Mouse (Mus musculus): Measurements from ENCODE around the gene Rpl29. TPM values are rescaled to one million over a fixed set of nuclear protein-coding genes. Genes with fewer than 3 reads are reported as not detected.

Gene Rpl29
- polyA plus RNA-seq, 1 experiment from 2014 or later: 1,207 TPM

GRCm38 (mm10) chr9:106472321-106472720 lies 43.1 kb downstream of the Rpl29 start:
- no peak overlapping the region for H3K9ac ChIP-seq (ENCODE audit: low read depth, low read length)
- DNase-seq (ENCODE audit: low spot score) (no peak), ATAC-seq (replicated peaks; ENCODE audit: low FRiP score, low read depth) (no peak)
- no peaks in the 10 kb centered on the region for H3K27me3 ChIP-seq (ENCODE audit: insufficient read depth, low read length)
- TF ChIP-seq CTCF (IDR thresholded peaks at IDR 0.05; ENCODE audit: low read depth): no peak
- H3K4me3 ChIP-seq (replicated peaks; ENCODE audit: low read depth, low read length): no peak overlapping the region
- H3K4me1 ChIP-seq (replicated peaks; ENCODE audit: insufficient read depth, low read length): peaks cover 12% of the 10 kb centered on the region
- WGBS: 70% methylated on average over 4 of the region's 4 CpGs
- H3K9me3 ChIP-seq (replicated peaks; ENCODE audit: low read length): no peaks in the 10 kb centered on the region
- no peaks in the 10 kb centered on the region for H3K36me3 ChIP-seq (ENCODE audit: insufficient read depth, low read length)
- peak overlapping the region; percentile 0; the same call in 1 of the 2 replicates for H3K27ac ChIP-seq
- no peak overlapping the region for H3K4me2 ChIP-seq (ENCODE audit: low read length)

DNA sequence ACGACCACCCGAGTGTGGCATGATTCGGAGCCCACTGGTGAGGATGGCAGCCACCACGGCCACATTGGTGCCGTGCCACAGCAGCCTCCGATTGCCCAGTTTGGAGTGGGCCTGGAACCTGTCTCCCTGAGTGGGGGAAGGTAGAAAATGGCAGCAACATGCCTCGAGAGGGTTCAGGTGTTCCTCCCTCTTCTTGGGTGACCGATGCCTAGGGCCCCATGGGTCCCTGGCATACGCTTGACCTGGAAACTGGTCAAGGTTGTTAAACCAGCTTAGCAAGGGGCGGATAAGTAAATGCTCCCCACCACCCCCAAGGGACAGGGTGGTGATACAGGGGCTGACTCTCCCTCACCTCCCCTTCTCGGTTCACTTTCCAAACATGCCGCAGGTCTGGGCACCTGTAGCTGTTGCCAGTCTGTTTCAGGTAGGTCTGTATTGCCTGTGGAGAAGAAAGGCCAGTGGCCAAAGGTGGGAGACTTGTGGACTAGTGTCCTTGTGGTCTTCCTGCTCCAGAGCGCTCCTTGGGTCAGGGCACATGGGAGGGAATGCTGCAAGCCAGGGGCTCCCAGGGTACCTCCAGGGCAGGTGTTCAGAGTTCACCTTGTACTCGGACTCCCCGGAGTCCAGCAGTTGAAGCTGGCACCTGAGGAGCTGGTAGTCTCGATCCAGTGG lies 44.0 kb downstream of the Rpl29 start:
- H3K4me2 ChIP-seq (ENCODE audit: low read length): no peak overlapping the region
- TF ChIP-seq CTCF (IDR thresholded peaks at IDR 0.05; ENCODE audit: low read depth): no peak

DNA sequence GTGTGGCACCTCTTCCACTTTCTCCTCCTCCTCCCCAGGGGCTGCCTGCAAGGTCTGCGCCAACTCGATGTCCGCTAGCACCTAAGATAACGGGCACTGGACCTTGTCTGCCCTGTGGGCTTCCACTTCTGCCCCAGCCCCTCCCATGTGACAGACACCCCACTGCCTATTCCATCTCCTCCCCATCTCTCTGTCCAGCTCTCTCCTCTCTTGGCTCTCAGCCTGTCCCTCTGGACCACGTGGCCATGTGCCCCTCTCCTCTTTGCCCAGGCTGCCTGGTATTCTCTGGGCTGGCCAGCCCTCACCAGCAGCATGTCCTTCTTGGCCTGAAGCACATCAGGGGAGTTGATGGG lies 44.5 kb downstream of the Rpl29 start:
- Histone ChIP-seq H3K4me1 (replicated peaks; ENCODE audit: insufficient read depth, low read length) (peaks cover 12% of the 10 kb centered on the region), H3K4me2 (ENCODE audit: low read length) (no peak overlapping the region), H3K27me3 (ENCODE audit: insufficient read depth, low read length) (no peaks in the 10 kb centered on the region), H3K4me3 (replicated peaks; ENCODE audit: low read depth, low read length) (no peak overlapping the region), H3K27ac (no peak overlapping the region), H3K9ac (ENCODE audit: low read depth, low read length) (no peak overlapping the region), H3K36me3 (ENCODE audit: insufficient read depth, low read length) (no peaks in the 10 kb centered on the region), H3K9me3 (replicated peaks; ENCODE audit: low read length) (no peaks in the 10 kb centered on the region)
- TF ChIP-seq CTCF (IDR thresholded peaks at IDR 0.05; ENCODE audit: low read depth): no peak
- no peak for DNase-seq (ENCODE audit: low spot score)
- ATAC-seq (replicated peaks; ENCODE audit: low FRiP score, low read depth): no peak
- 72% methylated on average over 5 of the region's 5 CpGs for WGBS

More for the DNA sequence above, 44.0 kb downstream of the Rpl29 start:
- Histone ChIP-seq H3K27ac (no peak overlapping the region), H3K4me3 (replicated peaks; ENCODE audit: low read depth, low read length) (no peak overlapping the region), H3K9ac (ENCODE audit: low read depth, low read length) (no peak overlapping the region), H3K4me1 (replicated peaks; ENCODE audit: insufficient read depth, low read length) (peaks cover 12% of the 10 kb centered on the region), H3K27me3 (ENCODE audit: insufficient read depth, low read length) (no peaks in the 10 kb centered on the region), H3K9me3 (replicated peaks; ENCODE audit: low read length) (no peaks in the 10 kb centered on the region), H3K36me3 (ENCODE audit: insufficient read depth, low read length) (no peaks in the 10 kb centered on the region)
- no peak for ATAC-seq (replicated peaks; ENCODE audit: low FRiP score, low read depth)
- WGBS: 88% methylated on average over 16 of the region's 16 CpGs
- DNase-seq (ENCODE audit: low spot score): no peak

DNA sequence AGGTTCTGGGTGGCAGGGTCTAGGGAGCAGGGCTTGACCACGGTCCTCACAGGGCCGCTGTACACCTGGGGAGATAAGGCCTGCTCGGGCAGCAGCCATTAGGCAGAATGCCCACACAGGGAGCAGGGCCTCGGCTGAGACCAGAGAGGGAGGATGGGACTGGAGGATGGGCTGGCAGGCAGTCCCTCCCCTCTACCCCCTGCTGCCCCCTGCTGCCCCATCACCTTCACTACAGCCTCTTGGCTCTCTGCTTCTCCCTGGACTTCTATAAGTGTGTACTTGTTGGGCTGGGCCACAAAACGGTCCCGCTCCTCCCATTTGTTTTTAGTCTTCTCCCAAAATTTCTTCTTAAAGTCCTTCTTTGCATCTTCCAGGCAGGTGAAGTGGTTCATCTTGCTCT lies 45.2 kb downstream of the Rpl29 start:
- DNase-seq (ENCODE audit: low spot score) (peak; percentile 90), ATAC-seq (replicated peaks; ENCODE audit: low FRiP score, low read depth) (0 out of 2 replicates have a peak, but pooled peaks have one; percentile 4)
- H3K36me3 ChIP-seq (ENCODE audit: insufficient read depth, low read length): no peaks in the 10 kb centered on the region
- peaks cover 12% of the 10 kb centered on the region for H3K4me1 ChIP-seq (replicated peaks; ENCODE audit: insufficient read depth, low read length)
- H3K27ac ChIP-seq: no peak overlapping the region
- 0 out of 2 replicates have a peak overlapping the region, but pooled peaks have one; percentile 13 for H3K9ac ChIP-seq (ENCODE audit: low read depth, low read length)
- peak; percentile 85 for TF ChIP-seq CTCF (IDR thresholded peaks at IDR 0.05; ENCODE audit: low read depth)
- WGBS: 7% methylated on average over 6 of the region's 6 CpGs
- no peaks in the 10 kb centered on the region for H3K9me3 ChIP-seq (replicated peaks; ENCODE audit: low read length)
- no peaks in the 10 kb centered on the region for H3K27me3 ChIP-seq (ENCODE audit: insufficient read depth, low read length)
- peak overlapping the region; percentile 19; the same call in 1 of the 2 replicates for H3K4me2 ChIP-seq (ENCODE audit: low read length)
- no peak overlapping the region for H3K4me3 ChIP-seq (replicated peaks; ENCODE audit: low read depth, low read length)

DNA sequence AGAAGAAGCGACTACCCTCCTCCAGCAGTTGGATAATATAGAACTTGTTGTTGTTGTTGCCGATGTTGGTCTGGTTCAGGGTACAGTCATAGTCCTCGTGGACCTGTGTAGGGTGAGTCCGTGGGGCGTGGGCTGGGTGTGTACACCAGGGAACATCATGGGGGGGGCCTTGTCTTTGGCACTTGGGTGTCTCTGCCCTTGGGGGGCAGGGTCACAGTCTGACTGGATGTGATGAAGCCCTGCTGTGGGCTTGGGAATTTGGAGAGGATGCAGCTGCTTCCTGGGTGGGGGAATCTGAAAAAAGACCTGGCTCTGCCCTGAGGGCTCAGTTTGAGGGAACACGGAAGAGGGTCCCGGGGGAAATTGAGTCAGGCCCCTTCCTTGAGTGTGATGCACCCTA lies 45.8 kb downstream of the Rpl29 start:
- TF ChIP-seq CTCF (IDR thresholded peaks at IDR 0.05; ENCODE audit: low read depth): no peak
- no peaks in the 10 kb centered on the region for H3K36me3 ChIP-seq (ENCODE audit: insufficient read depth, low read length)
- ATAC-seq (replicated peaks; ENCODE audit: low FRiP score, low read depth): no peak
- DNase-seq (ENCODE audit: low spot score): no peak
- H3K4me2 ChIP-seq (ENCODE audit: low read length): peak overlapping the region; percentile 19; the same call in 1 of the 2 replicates
- no peak overlapping the region for H3K4me3 ChIP-seq (replicated peaks; ENCODE audit: low read depth, low read length)
- 68% methylated on average over 7 of the region's 7 CpGs for WGBS
- no peak overlapping the region for H3K9ac ChIP-seq (ENCODE audit: low read depth, low read length)
- peaks cover 12% of the 10 kb centered on the region for H3K4me1 ChIP-seq (replicated peaks; ENCODE audit: insufficient read depth, low read length)
- H3K27ac ChIP-seq: no peak overlapping the region
- H3K27me3 ChIP-seq (ENCODE audit: insufficient read depth, low read length): no peaks in the 10 kb centered on the region
- no peaks in the 10 kb centered on the region for H3K9me3 ChIP-seq (replicated peaks; ENCODE audit: low read length)

DNA sequence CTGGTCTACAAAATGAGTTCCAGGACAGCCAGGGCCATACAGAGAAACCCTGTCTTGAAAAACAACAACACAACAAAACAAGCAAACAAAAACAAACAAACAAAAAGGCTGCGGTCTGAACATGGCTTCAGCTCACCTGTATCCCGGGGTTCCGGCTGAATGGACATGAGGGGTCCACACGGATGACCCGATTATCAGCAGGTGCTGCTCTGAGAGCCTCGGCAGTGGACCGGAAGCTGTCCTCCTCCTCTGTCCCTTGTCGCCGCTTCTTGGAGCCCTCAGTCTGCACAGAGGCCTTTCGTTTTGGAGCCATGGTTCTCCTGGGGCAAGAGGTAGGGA lies 46.4 kb downstream of the Rpl29 start, which contains the start of gene Rrp9:
Gene Rrp9 (plus strand): TSS at position 301 of the 339 bp plus-strand sequence.
- H3K27ac ChIP-seq: peak within 1 kb of the TSS; percentile 63; the same call in 1 of the 2 replicates
- ATAC-seq (replicated peaks; ENCODE audit: low FRiP score, low read depth): no peak
- H3K4me1 ChIP-seq (replicated peaks; ENCODE audit: insufficient read depth, low read length): peaks cover 12% of the 10 kb centered on the region

More for the DNA sequence above, 46.4 kb downstream of the Rpl29 start, which contains the start of gene Rrp9:
- Histone ChIP-seq H3K4me2 (ENCODE audit: low read length) (peak within 1 kb of the TSS; percentile 21), H3K36me3 (ENCODE audit: insufficient read depth, low read length) (no peaks in the 10 kb centered on the region; the same call in 1 of the 2 replicates), H3K4me3 (replicated peaks; ENCODE audit: low read depth, low read length) (peak within 1 kb of the TSS; percentile 1; the same call in 1 of the 2 replicates), H3K9ac (ENCODE audit: low read depth, low read length) (no peak within 1 kb of the TSS; the same call in 1 of the 2 replicates), H3K9me3 (replicated peaks; ENCODE audit: low read length) (no peaks in the 10 kb centered on the region), H3K27me3 (ENCODE audit: insufficient read depth, low read length) (no peaks in the 10 kb centered on the region)
- no peak for TF ChIP-seq CTCF (IDR thresholded peaks at IDR 0.05; ENCODE audit: low read depth)
- no peak for DNase-seq (ENCODE audit: low spot score)
- 86% methylated on average over 10 of the region's 10 CpGs for WGBS
